Mouse (Mus musculus): ENCODE measurements around the gene Znrf1. TPM values are rescaled to one million over a fixed set of nuclear protein-coding genes. Genes with fewer than 3 reads are reported as not detected.
A peak's percentile ranks its signal among the peaks of the same experiment; 100 is the strongest.
"Not testable (repeated sequence)": the region's sequence is repeated elsewhere in the genome, so short reads cannot be mapped to it uniquely, and the experiment has no call there.

The Znrf1 gene
- 52.4 and 57.0 TPM in 2 replicates for polyA plus RNA-seq (2012; rRNA removed)

DNA sequence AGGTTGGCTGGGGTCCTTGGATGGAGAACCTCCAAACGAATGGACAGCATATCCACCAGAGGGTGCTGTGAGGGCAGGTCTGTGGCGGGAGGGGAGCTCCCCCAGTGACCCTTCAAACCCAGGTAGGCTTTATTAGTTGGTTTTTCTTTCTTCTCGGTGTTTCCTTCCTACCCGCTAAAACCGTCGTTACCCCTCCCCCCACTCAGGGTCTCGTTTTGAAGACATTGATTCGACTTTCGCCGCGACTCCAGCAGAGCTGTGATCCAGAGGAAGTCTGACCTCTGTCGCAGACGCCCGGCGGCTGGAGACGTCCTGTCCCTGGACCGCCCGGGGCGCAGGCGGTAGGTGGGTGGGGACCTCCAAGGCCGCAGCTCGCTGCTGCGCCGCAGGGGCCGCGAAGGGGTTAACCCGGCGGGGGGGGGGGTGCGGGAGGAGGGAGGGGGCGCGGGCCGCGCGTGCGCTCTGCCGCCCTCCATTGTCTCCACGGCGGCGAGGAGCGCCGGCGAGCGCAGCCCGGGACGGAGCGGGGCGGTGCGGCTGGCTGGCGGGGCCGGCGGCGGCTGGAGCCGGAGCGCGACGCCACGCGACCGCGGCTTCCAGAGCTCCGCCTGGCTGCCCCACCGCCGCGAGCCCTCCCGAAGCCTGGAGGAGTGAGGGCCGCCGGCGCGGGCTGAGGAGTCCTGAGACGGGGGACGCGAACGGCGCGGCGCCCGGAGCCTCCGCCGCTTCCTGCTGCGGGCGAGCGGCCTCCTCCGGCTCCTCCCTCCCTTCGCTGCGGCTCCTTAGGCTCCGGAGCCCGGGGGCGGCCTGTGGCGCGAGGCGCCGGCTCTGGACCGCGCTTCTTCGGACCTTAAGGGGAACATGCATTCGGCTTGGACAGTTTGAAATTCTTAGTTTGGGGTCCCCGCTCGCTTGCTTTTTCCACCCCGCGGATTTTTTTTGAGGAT is at the start of gene Znrf1:
Gene Znrf1 (plus strand): TSS at position 67 of the 947 bp plus-strand sequence.
- no peak for DNase-seq (ENCODE audit: low read depth)

DNA sequence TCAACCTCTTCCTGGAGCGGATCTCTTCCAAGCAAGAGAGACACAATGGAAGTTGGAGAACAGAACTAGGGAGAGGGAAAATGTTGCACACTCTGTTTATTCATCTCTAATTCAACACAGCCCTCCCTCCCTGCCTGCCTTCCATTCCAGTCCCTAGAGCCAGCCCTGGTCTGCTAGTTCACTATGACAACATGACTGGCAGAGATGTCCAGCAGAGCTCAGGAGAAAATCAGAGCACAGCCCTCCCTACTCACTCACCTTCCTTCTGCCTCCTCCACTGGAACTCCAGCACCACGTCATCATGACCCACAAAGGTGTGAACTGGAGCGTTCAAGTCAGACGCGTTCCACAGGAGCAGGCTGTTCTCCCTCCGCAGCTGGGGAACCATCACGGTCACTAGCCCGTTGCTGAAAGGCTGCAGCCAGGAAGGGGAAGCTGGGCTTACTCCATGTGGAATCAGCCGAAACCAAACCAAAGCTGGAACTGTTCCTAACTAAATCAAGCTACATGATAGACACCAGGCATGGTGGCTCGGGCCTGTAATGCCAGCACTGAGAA is 45.8 kb upstream of the Znrf1 start:
- DNase-seq (ENCODE audit: low read depth): no peak

DNA sequence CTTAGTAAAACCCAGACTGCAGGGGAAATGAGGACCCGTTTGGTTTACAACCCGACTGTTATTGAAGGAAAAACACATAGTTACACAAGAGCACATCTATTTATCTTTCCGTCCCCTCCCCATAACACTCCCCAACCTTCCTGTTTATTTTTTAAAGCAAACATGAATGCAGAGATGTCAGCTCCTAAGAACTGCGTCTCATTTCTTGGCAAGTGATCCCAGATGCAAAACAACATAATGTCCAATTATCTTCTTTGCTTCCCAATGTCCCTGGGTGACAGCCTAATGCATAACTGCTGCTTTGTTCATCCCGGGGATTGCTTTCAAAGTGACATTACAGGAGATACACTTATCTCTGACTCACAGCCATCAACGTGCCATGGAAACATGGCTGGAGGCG is 44.7 kb upstream of the Znrf1 start:
- no peak for DNase-seq (ENCODE audit: low read depth)

DNA sequence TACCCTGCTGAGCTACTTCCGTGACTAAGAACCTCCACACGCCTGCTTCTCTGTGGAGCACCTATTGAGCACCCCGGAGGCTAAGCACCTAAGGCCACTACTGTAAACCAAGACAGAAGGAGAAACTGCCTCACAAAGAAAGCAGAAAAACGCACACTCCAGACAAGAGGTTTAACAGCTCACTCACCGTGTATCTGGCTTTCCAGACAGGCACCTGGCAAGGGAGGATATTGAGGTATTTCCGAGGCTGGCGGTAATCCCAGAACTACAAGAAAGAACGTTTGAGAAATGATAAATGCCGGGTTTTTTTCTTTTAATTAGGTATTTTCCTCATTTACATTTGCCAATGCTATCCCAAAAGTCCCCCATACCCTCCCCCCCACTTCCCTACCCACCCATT is 43.4 kb upstream of the Znrf1 start:
- no peak for DNase-seq (ENCODE audit: low read depth)

DNA sequence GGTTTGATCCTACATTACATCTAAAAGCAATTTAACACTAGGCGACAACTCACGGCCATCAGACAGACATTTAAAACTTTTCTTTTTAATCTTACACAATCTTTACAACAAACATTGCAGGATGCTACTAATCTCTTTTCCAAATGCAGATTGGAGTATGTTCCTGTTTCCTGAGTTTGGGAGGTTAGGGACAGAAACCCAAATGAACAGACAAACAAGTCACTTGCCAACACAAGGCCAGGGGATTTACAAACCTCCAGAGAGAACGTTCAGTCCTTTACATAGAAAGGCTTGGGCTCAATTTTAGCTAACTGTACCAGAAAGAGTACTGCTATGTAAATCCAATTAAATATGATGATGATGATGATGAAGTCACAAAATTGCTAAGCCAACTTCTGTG is 42.7 kb upstream of the Znrf1 start:
- DNase-seq (ENCODE audit: low read depth): no peak

DNA sequence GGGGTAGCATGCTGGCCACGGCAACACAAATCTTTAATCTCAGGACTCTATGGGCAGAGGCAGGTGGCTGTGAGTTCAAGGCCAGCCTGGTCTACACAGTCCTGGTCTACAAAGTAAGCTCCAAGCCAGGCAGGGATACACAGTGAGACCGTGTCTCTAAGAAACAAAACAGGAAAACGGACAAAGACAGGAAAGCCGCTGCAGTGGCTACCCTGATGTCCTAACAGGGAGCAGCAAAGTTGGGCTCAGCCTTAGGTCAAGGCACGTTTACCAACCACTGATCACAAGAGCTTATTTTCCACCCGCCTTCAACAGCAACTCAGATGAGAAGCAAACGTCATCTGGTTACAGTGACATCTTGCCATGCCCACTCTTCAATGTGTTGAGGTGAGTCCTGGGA is 39.6 kb upstream of the Znrf1 start:
- no peak for DNase-seq (ENCODE audit: low read depth)

DNA sequence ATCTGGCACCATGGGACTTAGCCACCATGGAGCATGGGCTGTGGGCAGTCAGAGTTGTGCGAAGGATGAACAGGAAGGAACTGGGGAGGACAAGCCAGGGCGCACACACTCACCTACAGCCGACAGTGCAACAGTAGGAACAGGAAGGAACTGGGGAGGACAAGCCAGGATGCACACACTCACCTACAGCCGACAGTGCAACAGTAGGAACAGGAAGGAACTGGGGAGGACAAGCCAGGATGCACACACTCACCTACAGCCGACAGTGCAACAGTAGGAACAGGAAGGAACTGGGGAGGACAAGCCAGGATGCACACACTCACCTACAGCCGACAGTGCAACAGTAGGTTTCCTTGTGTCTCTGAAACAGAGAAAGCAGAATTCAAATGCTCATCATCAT is 37.6 kb upstream of the Znrf1 start:
- DNase-seq (ENCODE audit: low read depth): not testable (repeated sequence)

DNA sequence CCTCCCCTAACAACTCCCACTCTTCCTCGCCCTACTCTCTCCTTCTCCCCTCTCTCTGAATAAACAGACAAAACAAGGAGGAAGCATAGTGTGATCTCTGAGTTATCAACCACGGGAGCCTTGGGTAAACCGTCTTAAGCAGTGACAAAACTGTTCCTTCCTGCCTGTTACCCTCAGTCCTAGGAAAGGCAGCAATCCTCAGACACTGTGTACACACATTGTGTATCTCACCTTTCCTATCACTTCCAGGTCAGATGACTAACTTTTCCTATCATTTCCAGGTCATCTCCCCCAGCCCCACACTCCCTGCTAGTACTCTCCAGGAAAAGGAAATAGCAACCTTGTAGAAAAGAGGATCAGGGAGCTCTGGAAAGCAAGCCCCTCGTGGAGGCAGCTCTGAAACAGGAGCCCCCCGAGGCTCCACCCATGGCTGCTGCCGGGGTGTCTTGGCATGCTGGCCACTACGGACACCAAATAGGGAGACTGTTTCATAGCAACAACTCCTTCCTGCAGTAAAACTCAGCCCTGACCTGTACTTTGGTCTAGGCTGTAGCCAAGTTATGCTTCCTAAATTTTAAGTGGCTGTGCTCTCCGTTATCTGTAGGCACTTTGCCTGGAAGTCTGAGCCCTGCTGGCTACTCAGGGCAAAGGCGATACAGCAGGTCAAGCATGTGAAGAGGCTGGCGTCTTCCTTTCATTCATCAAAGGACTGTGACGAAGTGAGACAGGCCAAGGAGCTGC is 34.0 kb upstream of the Znrf1 start:
- DNase-seq (ENCODE audit: low read depth): no peak

DNA sequence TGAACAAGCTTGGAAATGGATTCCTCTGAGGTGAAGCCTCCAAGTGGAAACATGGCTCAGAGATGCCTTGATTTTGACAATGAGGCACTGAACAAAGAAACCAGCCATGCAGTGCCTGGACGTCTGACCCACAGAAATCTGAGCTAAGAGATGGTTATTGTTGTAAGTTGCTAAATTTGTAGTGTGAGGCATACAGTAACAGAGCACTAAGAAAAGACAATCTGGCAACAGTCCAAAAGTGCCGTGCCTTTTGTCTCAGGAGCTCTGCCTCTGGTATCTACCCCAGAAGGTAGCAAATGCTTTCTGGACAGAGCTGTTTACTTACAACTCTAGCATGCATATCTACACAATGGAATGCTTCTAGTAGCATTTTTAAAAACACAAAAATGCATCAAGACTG is 27.3 kb upstream of the Znrf1 start:
- no peak for DNase-seq (ENCODE audit: low read depth)

DNA sequence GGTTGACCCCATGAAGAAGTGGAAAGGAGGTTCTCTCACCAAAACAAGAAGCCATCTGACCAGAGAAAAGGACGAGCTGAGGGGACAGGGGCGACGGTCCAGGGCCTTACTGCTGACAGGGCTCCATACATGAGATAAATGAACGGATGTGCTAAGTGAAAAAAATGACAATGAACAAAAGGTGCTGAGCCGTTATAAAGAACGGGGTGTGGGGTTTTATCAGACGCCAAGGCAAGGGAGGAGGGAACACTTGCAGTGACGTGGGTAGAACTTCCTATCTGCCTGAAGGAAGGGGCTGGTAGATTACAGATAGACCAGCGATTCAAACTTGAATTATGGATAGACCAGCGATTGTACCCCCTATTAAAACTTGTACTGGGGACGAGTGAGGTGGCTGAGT is 26.6 kb upstream of the Znrf1 start:
- no peak for DNase-seq (ENCODE audit: low read depth)

DNA sequence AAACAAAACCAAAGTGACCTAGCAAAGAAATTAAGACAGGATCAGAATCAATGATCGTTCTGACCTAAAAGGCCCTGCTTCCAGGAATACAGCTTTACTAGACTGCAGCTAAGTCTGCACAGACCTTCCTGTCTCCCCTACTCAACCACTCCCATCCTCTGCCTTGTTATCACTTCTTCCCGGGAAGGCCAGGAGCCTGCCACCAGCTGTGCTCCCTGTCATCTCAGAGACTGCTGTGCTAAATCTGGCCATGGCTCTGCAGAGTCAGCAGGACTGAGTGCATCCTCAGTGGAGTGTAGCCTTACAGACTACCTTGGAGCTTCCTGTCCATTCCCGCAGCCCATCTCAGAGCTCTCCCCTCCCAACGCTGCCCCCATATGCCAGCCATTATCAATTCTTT is 25.5 kb upstream of the Znrf1 start:
- no peak for DNase-seq (ENCODE audit: low read depth)

DNA sequence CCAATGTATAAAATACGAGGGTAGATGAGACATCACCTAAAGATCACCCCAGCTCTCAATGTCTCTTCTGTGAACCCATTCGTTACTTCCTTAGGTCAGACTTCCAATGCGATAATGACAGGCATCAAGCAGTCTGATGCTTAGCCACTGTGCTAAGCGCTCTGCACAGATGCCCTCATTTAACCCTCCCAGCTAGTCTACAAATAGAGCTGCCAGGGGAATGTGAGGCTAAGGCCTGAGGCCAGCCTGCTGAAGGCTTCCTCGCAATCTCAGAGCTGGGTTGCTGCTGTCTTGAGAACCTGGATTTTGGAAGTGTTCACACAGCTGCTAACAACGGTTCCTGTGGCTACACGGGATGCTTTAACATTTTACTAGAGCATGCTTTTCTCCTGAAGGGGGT is 23.0 kb upstream of the Znrf1 start:
- DNase-seq (ENCODE audit: low read depth): no peak

DNA sequence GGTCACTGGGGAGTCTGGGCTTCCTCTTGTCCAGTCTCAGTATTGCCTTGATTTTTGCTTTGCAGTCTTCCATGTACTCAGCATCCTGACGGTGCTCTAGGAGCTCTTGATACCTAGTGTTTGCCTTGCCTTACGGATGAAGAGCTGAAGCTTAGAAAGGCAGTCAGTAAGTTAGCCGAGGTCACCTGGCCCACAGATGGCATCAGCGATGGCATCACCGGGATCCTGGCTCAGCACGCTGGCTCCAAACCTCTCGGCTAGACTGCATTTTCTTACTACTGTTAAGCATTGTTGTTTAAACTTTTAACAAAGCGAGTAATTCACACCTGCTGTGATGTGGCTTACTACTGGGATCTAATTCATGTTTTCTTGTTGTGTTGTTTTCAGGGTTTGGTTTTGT is 22.5 kb upstream of the Znrf1 start:
- no peak for DNase-seq (ENCODE audit: low read depth)

DNA sequence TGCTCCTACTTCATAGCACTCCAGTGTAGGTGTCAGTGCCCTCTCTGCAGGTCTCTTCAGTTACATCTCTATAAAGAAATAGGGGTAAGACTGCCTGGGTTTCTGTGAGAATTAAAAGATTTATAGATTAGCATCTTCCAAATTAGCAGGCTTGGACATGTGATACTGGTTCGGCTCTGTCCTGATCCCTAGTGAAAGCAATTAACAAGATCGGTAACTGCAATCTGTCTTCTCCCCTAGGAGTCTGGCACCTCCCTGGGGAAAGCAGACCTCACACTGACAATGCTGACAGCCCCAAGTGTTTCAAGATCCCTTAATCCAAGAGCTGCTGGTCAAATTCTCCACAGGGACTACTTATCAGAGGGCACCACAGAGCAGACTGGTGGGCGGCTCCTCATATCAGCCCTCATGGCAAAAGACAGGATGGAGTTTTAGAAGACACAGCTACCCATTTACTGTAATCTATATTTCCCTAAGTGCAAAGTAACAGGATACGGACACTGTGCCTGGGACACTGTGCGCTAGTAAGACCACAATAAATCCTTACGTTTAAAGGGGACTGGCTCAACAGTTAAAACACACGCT is 19.4 kb upstream of the Znrf1 start:
- DNase-seq (ENCODE audit: low read depth): no peak

DNA sequence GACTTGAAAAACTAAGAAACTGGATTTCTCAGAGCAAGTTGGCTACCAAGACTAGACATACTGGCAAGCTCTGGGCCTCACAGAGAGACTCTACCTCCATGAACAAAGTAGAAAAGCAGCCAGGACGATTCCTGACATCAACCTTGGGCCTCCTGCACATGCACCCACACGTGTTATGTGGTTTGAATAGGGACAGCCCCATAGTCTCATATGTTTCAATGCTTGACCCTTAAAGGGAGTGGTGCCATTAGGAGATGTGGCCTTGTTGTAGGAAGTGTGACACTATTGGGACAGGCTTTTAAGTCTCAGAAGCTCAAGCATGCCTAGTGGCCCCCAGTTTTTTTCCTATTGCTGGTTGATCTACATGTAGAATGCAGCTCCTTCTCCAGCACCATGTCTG is 18.4 kb upstream of the Znrf1 start:
- no peak for DNase-seq (ENCODE audit: low read depth)

DNA sequence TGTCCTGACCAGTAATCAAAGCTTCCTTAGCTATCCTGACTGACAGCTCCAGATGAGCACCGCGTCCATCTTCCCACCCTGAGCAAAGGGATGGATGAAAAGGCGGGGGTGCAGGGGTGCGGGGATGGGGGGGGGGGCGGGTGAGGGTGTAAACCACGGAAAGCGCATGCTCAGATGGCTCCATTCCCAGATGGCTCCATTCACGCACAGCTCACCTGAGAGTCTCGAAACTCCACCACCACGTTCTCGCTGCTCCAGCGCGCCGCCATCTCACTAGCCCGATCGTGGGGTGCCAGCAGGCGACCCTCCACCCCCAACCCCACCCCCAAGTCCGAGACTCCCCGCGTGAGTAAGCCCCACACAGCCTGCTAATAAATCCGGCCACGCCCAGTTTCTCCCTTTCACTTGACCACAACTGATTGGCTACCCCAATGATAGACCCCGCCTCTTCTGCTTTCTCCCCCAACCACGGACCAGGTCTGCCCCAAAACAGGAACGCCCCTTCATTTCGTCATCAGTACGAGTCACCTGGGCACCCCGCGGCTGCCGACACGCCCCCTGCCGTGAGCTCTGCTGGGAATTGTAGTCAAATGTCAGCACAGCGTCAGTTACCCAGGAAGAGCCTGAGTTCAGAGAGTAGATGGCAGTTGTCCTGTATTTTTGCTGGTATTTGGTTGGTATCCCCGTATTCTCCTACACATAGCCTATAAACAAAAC is 14.0 kb upstream of the Znrf1 start, which contains the start of gene Wdr59:
Gene Wdr59 (minus strand): TSS at position 380 of the 717 bp plus-strand sequence.
- peak; percentile 84 for DNase-seq (ENCODE audit: low read depth)

DNA sequence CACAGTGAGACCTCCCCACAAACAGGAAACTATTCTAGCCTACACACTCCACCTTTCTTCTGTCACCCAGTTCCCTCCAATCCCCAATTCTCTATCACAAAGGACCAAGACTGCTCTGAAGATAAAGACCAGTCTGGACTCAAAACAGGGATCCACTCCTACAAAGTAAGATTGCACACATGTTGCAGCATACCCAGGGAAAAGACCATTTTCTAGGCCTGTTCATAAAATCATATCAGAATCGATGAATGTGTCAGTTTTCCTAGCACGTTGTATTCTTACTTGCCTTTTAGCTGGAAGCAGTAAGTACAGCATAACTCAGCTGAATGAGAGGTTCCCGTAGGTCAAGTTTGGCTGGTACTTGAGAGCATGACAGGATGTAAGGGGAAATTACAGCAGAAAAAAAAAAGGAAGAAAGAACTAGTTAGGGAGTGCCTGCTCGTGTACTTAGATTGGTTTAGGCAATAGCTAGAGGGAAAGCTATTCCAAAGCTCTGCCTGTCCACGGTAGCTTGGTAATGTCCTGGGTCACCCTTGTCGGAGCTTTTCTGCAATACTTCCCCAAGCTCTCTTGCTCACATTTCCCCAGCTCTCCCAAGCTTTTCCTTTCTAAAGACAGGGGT is 9.4 kb upstream of the Znrf1 start:
- no peak for DNase-seq (ENCODE audit: low read depth)

DNA sequence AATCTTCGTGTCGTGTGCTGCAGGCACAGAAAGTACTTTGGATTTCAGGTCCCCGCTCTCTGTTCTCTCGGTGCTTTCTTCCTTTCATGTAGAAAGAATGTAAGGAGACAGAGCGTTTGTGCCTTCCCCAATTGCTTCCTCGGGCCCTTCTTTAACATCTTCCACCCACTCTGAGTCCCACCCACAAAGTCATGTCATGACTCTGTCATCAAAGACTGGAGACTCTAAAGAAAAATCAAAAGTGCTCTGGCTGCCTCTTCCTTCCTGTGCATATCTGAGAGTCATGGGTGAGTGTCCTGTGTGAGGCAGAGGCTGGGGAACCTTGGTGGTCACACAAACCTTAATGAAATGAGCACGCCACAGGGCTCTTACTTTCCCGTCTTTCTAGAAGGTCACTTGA is 8.7 kb upstream of the Znrf1 start:
- no peak for DNase-seq (ENCODE audit: low read depth)

DNA sequence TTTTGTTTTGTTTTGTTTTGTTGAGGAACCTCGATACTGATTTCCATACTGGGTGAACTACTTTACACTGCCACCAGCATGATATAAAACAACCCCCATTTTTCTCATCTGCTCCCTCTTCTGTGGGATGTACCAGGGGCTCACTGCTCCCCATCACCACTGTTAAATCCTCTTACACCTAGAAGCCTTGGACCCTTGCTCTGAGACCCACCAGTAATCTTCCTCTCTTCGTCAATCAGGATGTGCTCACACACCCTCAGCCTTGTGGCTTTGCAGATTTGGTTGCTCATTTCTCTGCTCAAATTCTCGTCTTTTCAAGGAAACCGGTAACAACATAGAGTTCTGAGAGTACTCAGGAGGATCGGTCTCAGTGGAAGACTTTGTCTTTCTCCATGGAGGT is 7.8 kb upstream of the Znrf1 start:
- DNase-seq (ENCODE audit: low read depth): no peak

DNA sequence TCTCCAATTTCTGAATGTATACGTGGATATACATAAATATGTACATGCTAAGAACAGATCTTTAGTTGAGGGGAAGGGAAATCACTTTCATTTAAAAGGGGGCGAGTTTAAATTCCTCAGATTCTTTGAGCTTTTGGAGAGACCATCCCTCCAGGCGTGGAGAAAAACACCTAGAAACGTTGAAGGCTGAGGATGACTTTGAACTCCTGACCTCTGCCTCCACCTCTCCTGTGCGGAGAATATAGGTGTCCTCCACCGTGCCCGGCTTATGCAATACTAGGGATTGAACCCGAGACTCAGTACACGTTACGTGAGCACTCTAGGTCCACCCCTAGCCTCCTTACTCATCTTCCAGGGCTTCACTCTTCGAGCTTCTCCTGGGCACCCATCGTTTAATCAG is 4.7 kb upstream of the Znrf1 start:
- DNase-seq (ENCODE audit: low read depth): no peak

DNA sequence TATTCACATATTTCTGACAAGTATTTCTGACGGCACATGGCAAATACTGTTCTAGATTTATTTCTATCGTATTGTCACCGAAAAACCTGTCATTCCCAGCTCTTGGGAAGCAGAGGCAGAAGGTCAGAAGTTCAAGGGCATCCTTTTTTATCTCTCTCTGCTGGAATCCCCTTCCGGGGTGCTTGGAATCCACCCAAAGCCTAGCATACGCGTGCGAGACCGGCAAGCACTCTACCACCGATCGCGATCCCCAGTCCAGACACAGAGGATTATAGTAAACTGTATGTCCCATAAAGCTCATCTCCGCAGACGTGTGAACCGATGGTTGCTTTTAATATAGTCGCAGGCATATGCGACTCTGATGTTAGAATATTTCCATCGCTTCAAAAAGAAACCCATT is 4.3 kb upstream of the Znrf1 start:
- DNase-seq (ENCODE audit: low read depth): no peak
